Mouse (Mus musculus): ENCODE results near the gene Specc1l.

DNA sequence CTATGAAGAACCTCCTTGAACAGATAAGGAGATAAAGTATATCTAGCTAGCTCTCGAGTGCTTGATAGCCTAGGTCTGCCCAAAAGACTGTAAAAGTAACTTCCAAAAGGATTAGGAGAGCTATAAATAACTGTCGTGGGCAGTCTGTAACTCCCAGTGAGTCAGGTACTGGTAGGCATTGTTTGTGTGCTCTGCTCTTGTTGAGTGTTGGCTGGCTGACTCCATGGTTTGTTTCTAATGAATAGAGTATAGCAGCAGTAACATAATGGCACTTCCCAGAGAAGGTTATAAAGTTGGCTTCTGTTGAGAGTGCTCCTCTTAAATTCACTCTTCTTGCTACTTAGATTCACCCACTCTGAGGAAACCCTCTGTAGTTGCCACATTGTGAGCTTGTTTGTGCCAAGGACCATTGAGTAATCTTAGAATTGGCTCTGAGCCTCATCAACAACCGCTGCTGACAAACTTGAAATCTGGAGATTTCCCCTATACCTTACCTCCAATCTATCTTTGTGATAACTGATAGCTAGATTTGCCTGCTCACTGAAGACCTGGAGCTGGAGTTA lies 53.2 kb downstream of the Specc1l start:
- TF ChIP-seq CTCF (IDR thresholded peaks at IDR 0.05; ENCODE audit: borderline replicate concordance, control insufficient read depth, extremely low read depth, insufficient read depth, low read length, poor library complexity) (no peak), POLR2A (IDR thresholded peaks at IDR 0.05; ENCODE audit: control insufficient read depth, extremely low read depth, insufficient read depth, low read length, poor library complexity) (no peak)
